Mouse (Mus musculus): ENCODE measurements around the gene Pi4ka.
A peak's percentile ranks its signal among the peaks of the same experiment; 100 is the strongest.

Gene Pi4ka

DNA sequence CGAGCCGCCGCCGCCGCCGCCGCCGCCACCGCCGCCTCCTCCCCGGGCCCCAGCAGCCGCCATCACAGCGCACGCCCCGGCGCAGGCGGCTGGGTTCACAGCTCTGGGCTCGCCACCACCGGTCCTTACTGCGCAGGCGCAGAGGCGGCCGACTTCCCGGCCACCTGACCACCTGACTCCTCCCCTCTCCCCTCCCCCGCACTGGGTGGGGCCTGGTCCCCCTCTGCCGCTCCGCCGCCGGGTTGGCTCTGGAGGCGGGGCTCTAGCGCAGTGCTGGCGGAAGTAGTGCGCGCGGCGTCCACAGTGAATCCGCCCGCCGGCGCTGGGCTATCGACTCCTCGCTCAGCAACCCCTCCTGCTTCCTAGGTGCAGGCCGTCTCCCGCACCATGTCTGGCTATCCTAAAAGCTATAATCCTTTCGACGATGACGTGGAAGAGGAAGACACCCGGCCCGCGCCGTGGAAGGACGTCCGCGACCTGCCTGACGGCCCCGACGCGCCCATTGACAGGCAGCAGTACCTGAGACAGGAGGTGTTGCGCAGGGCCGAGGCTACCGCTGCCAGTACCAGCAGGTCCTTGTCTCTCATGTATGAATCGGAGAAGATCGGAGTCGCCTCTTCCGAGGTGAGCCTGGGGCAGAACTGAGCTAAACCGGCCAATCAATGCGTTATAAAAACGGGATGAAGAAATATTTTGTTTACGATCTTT, at the start of gene Pi4ka, which contains the start of gene Snap29:
Gene Pi4ka (minus strand): TSS at position 579 of the 708 bp plus-strand sequence.
Gene Snap29 (plus strand): TSS at position 251 of the 708 bp plus-strand sequence.
- DNase-seq (ENCODE audit: low spot score) = peak; percentile 100

DNA sequence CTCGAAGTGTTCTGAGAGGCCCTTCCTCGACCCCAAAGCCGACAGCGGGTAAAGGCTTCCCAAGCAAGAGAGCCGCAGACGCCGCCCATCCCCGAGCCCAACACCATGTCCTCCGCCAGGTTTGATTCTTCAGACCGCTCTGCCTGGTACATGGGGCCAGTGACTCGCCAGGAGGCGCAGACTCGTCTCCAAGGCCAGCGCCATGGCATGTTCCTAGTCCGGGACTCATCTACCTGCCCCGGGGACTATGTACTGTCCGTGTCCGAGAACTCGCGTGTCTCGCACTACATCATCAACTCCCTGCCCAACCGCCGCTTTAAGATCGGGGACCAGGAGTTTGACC, 46.2 kb upstream of the Pi4ka start:
- DNase-seq (ENCODE audit: low spot score) = no peak

DNA sequence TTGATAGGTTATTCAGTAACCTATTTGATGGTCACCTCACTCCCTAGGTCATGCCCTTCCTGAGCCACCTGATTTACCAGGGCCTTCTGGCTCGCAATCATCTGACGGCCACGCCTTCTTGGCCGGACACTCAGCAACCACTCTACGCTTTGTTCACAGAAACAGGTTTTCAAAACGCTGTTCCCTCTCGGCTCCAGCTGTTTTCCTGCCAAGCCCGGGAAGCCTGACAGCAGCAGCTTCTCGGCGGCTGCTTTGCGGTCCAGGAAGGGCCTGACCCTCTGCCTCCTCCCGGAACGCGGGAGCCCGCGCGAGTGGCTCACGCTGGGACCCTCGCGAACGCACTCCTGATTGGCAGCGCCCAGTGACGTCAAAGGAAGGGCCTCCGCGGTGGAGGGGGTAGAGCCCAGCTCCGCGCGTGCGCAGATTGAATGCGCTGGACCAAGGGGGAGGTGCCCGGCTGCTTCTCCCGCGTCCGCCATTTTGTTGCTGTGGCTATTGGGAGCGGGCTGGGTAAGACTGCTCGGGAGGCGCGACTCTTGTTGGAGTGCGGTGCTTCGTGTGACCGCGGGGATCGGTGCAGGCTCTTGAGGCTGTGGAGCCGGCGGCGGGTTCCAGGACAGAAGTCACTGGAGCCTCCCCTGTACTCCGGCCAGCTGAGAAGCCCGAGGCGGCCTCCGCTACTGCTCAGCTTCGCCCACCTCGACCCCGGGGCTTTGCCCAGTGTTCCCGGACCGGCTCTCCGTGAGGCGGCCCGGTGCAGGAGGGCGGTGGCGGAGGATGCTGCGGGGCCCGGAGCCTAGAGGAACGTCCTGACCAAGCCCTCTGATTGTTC, 45.6 kb upstream of the Pi4ka start, which contains the start of gene Crkl:
Gene Crkl (plus strand): TSS at position 447 of the 832 bp plus-strand sequence.
- peak; percentile 92 for DNase-seq (ENCODE audit: low spot score)

DNA sequence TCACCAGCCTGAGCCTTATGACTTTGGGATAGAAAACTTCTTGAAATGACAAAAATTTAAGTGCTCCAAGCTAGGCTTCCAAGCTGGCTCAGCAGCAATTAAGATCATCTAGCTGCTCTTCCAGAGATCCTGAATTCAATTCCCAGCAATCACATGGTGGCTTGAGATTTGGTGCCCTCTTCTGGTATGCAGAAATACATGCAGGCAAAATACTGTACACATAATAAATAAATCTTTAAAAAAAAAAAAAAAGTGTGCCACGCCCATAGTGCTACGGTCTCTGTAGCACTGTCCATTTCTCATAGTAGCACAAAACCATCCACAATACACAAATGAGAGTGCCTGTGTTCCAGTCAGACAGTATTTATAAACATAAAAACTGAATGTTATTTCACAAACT, 26.5 kb upstream of the Pi4ka start:
- no peak for DNase-seq (ENCODE audit: low spot score)

DNA sequence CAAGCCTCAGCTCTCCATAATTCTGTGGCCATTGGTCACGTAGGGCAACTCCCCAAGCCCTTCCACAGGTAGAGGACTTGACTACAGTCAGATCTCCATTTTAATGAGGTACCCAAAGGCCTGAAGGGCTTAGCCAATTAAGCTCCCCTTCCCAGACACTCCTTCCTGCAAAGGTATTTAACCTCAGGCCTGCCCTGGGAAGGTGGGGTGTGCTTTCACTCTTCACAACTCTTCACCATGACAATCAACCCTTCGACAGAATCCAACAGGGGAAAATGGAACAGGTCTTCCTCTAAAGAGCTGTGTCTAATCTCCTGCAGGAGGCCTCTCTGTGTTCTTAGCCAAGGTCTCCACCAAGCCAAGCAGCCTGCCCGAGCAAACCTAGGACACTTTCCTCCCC, 16.9 kb upstream of the Pi4ka start:
- no peak for DNase-seq (ENCODE audit: low spot score)

DNA sequence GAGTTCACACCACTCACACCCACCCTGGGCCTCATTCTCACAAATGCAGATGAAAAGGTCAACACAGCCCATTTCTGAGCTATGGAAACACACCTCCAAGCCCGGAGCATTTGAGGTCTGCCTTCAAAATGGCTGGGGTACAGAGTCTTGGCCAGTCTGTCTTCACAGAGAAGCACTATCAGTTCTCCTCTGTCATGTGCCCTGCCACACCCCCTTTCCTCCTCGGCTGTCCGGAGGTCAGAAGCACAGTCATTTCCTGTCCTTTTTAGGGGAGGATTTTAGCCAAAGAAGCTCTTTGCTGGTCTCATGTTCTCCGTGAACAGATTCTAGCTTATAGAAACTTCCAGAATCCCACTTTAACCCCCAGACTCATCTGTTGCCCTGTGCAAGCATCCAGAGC, 4.1 kb upstream of the Pi4ka start:
- DNase-seq (ENCODE audit: low spot score) = no peak

DNA sequence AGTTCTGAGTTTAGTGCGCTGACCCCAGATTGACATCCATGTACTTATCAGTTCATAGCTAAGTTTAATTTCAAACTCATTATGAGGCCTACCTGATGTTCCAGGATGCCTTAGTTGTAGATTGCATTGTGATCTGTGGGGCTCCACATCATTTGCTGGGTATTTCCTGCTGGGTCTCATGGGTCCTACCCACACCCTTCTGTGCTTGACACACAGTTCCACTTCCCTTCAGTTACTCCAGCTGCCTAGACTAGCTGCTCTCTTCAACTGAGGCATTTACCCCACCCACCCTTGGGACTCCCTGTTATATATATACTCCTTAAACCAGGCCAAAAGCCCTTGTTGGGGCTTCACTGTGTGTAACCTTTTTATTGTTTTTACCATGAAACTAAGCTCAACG, 2.9 kb upstream of the Pi4ka start:
- DNase-seq (ENCODE audit: low spot score) = no peak

DNA sequence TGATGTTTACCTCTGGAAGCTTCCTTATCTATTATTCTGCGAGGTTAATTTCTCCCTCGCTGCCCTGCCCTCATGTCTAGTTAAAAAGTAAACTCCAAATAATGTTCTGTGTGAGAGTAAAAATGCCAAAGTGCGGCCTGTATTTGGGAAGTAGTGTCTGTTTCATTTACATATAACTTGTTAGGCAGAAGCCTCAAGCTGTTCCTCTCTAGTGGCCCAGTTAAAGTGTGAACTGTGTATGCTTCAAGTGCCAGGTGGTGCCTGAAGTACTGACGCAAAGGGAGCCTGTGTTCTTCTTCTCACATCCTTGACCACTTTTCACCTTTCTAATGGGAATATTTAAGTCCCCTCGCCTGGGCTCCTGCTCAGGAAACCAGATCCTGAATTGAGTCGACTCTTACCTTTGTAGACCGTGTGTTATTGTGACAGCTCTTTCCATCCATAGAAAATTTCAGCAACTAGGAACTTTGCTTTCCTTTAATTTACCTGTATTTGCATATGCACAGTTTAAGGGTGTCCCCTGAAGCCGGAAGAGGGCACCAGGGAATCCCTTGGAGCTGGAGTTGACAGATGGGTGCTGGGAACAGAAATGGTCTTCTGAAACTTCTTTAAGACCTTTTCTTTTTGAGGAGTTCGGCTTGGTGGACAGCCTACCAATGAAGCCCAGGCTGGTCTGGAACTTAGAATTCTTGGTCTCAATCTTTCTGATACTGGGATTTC, 558 bp upstream of the Pi4ka start:
- DNase-seq (ENCODE audit: low spot score) = no peak

DNA sequence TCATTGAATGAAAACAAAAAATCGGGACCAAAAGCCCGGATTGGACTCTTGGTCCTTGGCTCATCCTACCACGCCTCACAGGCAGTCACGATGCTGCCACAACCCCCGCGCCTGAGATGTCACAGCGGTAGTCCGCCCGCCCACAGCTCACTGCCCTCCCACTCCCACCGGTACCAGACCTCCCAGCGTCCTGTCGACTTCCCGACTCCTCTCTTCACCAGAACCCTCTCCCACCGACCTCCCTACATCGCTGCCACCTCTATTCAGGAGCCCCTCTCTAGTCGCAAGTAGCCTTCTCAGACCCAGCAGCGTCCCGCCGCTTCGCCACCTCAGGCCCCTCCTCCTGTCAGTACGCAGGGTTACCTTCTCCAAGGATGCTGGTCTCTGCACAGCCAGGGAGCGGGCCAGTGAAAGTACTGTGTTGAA, 830 bp downstream of the Pi4ka start:
- peak; percentile 13 for DNase-seq (ENCODE audit: low spot score)

DNA sequence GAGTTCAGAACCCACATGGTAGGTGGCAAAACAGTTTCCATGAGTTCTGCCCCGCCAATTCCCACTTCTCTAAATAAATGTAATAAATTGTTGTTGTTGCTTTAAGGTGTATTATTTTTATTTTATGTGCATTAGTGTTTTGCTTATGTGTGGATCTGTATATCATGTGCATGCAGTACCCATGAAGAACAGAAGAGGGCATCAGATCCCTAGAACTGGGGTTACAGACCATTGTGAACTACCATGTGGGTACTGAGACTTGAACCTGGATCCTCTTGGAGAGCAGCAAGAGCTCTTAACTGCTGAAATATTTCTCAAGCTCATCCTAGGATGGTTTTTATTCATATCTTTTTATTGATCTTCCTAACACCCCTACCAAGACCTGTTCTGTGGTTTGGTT, 3.3 kb downstream of the Pi4ka start:
- DNase-seq (ENCODE audit: low spot score) = no peak

DNA sequence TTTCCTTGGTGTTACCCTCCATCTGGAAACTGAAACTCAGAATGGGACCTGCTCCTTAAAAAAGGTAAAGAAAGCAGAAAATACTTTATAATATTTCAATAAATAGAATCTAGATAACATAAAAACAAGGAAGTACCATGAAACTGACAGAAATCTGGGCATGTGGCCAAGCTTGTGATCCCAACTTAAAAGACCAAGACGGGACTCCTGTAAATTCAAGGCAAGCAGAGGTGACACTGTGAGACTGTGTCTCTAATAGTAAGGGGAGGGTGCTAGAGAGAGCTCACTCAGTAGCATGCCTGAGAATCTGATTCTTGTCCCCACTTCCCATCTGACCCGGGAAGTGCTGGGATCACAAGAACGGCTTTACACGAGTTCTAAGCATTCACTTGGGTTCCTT, 13.3 kb downstream of the Pi4ka start:
- DNase-seq (ENCODE audit: low spot score) = no peak

DNA sequence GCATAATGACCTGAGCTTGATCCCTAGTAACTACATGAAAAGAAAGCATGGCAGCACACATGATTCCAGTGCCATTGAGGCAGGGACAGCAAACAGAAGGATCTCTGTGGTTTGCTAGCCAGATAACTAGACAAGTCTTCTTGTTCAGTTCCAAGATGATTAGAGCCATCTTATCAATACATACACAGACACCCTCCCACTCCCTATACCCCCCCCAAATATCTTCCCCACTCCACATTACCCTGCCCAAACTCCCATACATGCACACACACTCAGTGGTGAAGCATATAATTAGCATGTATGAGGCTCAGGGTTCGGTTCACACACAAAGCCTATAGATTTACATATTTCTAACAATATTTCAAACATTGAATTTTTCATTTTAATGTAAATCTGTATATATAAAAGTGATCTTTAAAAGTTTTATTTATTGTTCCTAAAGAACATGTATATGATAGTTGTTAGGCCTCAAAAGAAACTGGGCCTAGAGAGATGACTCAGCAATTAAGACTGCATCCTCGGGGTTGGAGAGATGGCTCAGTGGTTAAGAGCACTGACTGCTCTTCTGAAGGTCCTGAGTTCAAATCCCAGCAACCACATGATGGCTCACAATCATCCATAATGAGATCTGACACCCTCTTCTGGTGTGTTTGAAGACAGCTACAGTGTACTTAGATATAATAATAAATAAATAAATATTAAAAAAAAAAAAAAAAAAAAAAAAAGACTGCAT, 22.4 kb downstream of the Pi4ka start:
- no peak for DNase-seq (ENCODE audit: low spot score)

DNA sequence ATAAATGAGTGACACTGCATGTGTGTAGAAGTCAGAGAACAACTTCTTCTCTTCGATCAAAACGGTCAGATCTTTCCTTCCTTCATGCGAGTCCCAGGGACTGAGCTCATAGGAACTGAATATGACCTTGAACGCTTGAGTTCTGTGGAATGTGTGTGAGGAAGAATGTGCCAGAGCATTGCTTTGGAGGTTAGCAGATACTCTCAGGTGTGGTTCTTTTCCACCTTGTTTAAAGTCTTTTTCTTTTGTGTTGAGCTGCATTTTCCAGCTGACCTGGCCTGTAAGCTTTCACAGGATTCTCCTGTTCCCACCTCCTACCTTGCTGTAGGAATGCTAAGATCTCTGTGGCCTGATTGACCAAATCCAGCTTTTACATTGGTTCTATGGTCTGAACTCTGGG, 23.8 kb downstream of the Pi4ka start:
- no peak for DNase-seq (ENCODE audit: low spot score)

DNA sequence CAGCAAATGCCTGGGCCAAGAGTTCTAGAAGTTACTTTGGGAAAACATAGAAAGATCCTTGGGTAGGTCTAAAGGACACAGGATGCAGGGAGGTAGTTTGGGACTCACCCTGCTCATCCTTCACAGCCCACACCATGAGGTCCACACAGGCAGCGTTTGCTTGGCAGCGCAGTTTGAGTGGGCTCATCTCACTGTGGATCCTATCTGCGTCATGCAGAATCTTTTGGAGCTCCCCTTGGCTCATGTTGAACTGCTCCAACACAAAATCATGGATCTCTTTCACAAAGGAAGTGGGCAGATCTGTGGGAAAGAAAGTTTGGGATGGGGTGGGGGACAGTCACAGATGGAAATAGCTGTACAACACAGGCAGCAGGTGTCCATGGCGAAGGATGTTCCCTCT, 47.3 kb downstream of the Pi4ka start:
- no peak for DNase-seq (ENCODE audit: low spot score)

DNA sequence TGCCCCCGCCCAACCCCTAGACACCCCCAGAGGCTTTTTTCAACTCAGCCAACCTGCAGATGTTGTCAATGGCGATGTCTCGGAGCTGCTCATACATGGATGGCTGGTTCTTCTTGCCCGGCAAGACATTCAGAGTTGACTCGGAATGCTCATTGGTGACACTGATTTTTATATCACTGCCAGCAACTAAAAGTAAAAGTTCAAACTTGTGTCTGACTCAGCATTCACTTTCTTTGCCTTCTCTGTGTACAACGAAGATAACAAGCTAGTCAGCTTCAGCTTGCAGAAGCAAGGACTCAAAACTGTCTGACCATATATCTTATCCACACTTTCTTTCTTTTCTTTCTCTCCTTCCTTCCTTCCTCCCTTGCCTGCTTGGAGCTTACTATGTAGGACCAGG, 50.1 kb downstream of the Pi4ka start:
- no peak for DNase-seq (ENCODE audit: low spot score)

DNA sequence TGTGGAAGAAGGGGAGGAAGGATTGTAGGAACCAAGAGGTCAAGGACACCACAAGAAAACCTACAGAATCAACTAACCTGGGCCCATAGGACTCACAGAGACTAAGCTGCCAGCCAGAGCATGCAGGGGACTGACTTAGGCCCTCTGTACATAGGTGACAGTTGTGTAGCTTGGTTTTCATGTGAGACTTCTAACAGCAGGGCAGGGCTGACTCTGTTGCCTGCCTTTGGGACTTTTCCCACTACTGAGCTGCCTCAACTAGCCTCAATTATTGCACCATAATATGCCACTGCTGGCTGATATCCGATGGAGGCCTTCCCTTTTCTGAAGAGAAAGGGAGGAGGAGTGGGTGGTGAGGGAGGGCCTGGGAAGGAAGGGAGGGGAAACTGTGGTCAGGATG, 59.3 kb downstream of the Pi4ka start:
- DNase-seq (ENCODE audit: low spot score) = no peak

DNA sequence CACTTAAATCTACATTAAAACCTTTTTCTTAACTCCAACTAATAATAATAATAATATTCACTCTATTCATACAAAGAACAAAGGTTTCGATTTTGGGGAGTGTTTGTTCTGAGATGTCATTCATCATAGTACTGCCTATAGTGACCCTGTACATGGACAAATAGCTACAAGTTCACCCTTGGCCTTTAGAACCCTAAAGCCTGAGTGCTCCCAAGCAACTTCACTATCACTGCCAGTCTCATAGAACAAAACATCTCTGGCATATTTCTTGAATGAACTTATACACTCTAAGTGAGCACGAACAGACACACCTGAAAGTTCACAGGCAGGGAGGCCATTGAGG, 60.3 kb downstream of the Pi4ka start:
- no peak for DNase-seq (ENCODE audit: low spot score)

DNA sequence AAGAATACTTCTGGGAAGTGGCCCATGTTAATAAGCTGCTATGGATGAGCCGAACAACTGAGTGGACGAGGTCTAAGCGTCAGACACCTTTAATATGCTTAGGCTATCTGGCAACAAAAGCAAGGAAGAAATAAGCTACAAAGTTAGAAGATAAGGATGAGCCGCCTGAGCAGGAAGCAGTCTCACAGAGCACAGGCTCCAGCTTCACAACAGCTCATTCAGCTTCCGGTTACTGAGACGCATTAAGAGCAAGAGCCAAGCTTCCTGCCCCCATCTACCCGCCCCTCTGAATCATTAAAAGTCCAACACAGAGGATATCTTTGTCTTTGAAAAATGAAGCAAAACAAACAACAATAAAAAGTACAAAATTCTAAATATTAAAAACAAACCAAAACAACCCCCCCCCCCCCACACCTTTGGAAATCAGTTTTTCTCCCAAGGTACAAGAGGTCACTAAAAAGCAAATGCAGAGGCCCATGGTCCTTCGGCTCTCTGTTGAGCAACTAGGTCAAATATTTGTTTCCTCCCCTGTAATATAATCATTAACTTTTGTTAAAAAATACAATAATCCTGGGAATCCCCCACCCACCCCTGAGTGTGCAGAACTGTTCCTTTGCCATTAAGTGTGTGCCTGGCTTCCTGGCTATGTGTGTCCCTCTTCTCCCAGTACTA, 60.8 kb downstream of the Pi4ka start:
- no peak for DNase-seq (ENCODE audit: low spot score)

DNA sequence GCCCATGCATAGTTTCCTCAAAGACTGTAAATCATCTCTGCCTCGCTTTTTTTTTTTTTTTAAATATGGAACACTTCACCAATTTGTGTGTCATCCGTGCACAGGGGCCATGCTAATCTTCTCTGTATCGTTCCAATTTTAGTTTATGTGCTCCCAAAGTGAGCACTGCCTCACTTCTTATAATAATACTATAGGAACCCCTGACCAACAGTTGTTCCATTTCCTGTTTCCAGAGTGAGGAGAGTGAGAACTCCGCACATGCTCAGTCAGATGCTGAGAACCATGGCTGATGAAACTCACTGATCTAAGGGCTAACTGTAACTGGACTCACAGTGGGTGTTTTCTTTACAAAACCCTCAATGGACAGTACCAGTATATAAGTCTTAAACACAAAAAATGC, 64.3 kb downstream of the Pi4ka start:
- no peak for DNase-seq (ENCODE audit: low spot score)

DNA sequence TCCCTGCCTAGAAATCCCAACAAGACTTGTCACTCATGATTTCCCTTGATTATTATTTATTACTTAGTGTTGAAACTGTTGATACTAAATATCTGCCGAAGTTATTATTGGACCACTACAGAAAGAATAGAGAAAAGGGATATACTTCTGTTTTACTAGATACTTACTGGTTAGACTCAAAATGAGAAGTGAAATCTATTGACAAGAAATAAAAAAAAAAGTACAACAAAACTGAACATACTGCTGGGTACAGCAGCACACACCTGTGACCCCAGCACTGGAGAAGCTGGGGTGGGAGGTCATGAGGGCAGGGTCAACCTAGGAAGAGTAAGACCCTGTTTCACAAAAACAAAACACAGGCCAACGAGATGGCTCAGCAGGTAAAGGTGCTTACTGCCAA, 65.4 kb downstream of the Pi4ka start:
- DNase-seq (ENCODE audit: low spot score) = no peak

DNA sequence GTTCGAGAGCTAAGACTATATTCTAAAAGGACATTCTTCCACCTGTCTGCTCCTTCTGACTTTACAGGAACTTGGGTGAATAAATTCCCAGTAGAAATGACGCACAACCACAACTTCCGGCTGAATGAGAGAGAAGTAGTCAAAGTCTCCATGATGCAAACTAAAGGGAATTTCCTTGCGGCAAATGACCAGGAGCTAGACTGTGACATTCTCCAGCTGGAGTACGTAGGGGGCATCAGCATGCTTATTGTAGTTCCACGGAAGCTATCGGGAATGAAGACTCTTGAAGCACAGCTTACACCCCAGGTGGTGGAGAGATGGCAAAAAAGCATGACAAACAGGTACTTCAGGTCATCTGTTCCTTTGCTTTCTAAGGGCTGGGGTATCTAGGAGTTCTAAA, 66.4 kb downstream of the Pi4ka start:
- DNase-seq (ENCODE audit: low spot score) = no peak

DNA sequence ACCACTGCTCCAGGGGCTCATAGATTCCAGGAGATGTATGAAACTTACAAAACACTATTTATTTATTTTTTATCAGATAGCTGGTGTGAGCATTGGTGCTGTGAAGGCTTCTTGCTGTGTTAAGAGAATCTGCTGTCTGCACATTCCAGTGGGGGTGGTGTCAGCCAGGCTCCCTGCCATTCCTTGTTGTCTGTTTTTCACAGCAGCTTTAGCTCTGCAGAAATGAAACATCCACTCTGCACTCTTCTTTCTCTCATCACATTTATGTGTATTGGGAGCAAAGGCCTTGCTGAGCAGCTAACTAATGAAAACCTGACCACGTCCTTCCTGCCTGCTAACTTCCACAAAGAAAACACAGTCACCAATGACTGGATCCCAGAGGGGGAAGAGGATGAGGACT, 70.0 kb downstream of the Pi4ka start:
- no peak for DNase-seq (ENCODE audit: low spot score)

All from urinary bladder, postnatal 10 days (tissue).